Mouse (Mus musculus): ENCODE measurements around the gene Serpina3g.
"Not testable (repeated sequence)": the region's sequence is repeated elsewhere in the genome, so short reads cannot be mapped to it uniquely, and the experiment has no call there.

The Serpina3g gene

GRCm38 (mm10) chr12:104235915-104236314 lies at the start of gene Serpina3g:
Gene Serpina3g, plus strand, starts transcription at chr12:104236245.
- DNase-seq, result no peak

GRCm38 (mm10) chr12:104189246-104189645 lies 46.8 kb upstream of the Serpina3g start:
- DNase-seq, result no peak

DNA sequence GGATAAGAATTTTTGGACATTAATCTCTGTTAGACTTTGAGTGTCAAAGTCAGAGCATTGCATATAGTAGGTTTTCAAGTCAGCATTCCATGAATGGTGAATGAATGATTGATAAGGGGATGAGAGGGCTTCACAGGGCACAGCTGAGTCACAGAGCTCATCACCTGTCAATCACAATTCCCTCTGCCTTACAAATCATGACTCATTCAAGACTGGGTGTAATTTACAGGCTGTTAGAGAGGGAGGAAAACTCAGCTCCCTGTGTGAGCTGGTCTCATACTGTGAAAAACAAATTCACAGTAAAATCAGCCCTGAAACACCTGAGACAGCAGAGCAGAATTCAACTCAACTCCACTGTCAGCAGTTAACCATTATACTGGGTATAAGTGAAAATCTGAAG lies 45.2 kb upstream of the Serpina3g start:
- DNase-seq, result no peak

- no peak for DNase-seq
These were observed 26.9 kb upstream of the Serpina3g start for GRCm38 (mm10) chr12:104209149-104209548.

DNA sequence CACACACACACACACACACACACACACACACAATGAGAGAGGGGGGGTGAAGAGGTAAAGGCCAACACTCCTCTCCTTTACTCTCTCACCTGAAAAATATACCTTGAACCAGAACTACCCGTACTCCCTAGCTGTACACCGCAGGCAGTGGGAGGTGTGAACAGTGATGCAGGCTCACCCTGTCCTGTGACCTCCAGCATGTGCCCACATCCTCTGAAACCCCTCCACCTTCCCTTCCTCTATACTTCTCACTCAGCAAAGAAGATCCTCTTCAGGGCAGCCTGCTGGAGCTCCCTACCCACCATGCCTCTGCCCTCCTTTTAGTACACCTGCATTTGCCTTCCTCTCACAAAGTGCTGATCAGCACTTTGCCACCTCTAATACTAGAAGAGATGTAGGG lies 26.2 kb upstream of the Serpina3g start:
- DNase-seq, result no peak

- no peak for DNase-seq
These were observed 22.2 kb upstream of the Serpina3g start for GRCm38 (mm10) chr12:104213689-104214444.

DNA sequence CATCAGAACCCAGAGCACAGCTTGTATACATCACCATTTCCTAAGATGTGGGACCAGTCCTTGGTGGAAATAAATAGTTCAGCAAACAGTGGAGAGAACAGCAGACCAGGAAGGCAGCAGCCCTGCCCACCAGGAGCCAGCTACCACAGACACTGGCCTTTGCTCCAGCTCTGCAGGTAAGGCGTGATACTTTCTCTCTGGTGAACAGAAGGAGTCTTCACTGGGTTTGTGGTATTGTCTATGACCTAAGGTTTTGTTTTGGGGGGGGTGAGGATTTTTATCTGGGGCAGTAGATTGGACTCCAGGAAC lies 21.6 kb upstream of the Serpina3g start, which contains the start of gene Serpina3f:
Gene Serpina3f (plus strand): TSS at position 100 of the 309 bp plus-strand sequence.
- DNase-seq, result no peak

DNA sequence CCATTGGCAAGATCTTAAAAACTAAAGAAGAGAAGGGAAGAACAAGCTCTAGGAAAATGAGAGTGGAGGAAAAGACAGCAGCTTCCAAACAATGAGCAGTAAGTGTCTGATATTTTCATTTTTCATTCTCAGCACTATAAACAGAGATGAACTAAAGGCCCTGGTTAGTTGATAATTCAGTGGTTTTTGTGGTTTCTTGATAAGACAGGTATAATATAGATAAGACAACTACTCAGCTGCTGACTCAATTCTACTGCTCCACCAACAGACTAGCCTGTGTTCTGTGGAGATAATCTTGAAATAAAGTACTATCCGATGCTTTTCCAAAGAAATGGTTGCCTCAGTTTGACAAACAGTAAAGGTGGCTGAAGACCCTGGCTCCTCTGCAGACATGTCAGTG lies 20.8 kb upstream of the Serpina3g start:
- no peak for DNase-seq

GRCm38 (mm10) chr12:104221616-104222015 lies 14.4 kb upstream of the Serpina3g start:
- DNase-seq, result no peak

DNA sequence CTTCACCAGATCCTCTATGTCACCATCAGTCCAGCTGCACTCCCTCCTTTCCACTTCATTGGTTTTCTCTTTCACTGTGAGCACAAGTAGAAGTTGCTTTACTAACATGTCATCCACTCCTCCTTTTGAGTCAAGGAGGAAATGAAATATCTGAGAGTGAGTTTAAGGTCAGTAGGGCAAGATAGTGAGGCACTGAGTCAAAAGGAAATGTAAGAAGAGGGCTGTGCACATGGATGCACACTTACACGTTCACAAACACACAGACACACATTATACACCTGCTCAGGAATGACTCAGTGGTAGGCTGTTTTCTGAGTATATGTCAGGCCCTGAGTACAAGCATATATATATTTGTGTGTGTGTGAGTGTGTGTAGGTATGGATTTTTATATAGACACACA lies 12.4 kb upstream of the Serpina3g start:
- no peak for DNase-seq

- DNase-seq, result no peak
These were observed 11.3 kb upstream of the Serpina3g start for GRCm38 (mm10) chr12:104224598-104225300.

DNA sequence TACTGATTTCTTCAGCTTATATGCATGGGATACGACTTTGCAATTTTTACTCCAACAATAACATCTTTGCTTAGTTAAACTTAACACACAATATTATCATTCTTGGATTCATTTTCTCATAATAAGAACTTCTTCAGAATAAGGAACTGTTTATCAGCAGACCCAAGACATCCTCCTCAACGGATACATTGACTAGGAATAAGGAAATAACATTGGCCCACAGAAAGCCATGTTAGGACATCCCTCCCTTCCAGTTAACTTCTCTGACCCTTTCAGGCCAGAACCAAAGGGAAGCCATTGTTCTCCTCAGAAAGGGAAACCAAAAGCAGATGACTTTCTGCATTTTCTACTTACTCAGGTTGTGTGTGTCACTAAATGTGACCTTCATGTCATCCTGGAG lies 5.3 kb upstream of the Serpina3g start:
- DNase-seq, result no peak

DNA sequence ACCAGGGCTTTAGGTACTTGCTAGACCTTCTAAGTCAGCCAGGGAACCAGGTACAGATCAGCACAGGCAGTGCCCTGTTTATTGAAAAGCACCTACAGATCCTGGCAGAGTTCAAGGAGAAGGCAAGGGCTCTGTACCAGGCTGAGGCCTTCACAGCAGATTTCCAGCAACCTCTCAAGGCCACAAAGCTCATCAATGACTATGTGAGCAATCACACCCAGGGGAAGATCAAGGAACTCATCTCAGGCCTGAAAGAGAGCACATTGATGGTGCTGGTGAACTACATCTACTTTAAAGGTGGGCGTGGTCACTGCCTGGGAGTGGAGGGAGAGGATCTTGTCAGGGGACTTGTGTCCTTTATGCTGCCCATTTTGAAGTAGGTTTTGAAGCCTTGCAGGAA lies 2.0 kb downstream of the Serpina3g start:
- not testable (repeated sequence) for DNase-seq

DNA sequence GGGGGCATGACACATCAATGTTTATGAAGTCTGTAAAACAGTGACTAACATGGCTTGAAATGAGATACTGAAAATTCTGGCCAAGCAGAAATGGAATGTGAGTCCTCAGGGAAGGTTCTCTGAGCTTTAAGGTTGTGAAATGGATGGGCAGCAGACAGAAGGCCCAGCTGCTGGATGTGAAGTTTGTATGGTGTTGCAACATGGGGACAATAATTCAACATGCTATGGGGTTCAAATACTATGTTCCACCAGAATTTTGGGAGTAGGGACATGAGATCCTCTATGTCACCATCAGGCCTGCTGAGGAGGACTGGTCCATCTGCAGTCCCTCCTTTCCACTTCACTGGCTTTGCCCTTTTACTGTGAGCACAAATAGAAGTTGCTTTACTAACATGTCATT lies 7.3 kb downstream of the Serpina3g start:
- DNase-seq, result no peak

GRCm38 (mm10) chr12:104245092-104245491 lies 9.0 kb downstream of the Serpina3g start:
- peak; percentile 11 for DNase-seq

DNA sequence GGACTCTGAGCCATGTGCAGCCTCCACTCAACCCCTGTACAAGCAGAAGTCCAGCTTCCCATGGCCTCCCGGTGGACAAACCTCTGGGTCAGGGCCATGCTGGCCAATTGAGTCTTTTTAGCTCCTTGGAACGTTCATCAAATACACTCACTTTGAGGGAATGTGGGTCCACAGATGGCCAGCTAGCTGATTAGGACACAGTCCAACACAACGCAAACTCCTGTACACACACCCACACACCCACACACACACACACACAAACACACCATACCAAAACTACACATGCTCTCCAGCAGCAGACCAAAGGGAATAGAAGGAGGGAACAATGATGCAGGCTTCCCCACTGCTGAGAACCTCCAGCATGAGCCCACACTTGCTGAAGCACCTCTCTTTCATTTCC lies 9.6 kb downstream of the Serpina3g start:
- no peak for DNase-seq

GRCm38 (mm10) chr12:104247553-104248002 lies 11.5 kb downstream of the Serpina3g start:
- peak; percentile 5 for DNase-seq

DNA sequence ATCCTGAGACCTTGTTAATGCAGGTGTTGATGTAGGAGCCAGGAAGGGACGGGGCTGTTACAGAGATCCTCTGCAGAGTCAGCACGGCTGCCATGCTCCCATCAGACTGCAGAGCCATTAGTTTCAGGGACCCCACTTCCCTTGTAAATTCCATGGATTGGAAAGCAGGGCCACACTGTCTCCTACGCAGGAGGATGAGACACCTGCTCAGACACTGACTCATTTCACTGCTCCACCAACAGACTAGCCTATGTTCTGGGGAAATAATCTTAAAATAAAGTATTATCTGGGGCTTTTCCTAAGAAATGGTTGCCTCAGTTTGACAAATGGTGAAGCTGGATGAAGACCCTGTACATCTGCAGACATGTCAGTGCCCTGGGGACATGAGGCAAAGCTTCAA lies 12.2 kb downstream of the Serpina3g start:
- DNase-seq, result no peak

GRCm38 (mm10) chr12:104261041-104261440 lies 25.0 kb downstream of the Serpina3g start:
- DNase-seq, result no peak

DNA sequence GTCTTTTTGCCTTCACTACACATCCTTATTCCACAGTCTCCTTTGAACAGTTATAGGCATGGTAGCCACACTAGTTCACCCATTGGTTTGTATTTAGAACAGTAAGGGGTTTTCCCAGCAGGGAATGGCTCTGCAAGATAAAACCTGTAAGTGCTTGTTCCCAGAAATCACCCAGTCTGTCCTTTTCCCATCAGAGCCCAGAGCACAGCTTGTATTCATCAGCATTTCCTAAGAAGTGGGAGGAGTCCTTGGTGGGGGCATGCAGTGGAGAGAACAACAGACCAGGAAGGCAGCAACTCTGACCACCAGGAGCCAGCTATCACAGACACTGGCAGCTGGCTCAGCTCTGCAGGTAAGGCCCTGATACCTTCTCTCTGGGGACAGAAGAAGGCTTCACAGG lies 26.8 kb downstream of the Serpina3g start, which contains the start of gene Serpina3i:
Gene Serpina3i (plus strand): TSS at position 260 of the 400 bp plus-strand sequence.
- DNase-seq, result no peak

- no peak for DNase-seq
These were observed 30.3 kb downstream of the Serpina3g start for GRCm38 (mm10) chr12:104266374-104266773.

GRCm38 (mm10) chr12:104278216-104279055 lies 42.4 kb downstream of the Serpina3g start:
- peak; percentile 11 for DNase-seq

- DNase-seq, result peak; percentile 7
These were observed 43.0 kb downstream of the Serpina3g start for GRCm38 (mm10) chr12:104279056-104279435.
